Mouse (Mus musculus) neural tube, embryonic 11.5 days (tissue): ENCODE measurements at regions not wholly inside any gene's neighbourhood (a gene's known extent, or its start where the extent isn't known, plus 50 kb on each side); places are given as distances from the start of the nearest gene placed in this dataset.
A peak's percentile ranks its signal among the peaks of the same experiment; 100 is the strongest.

Experiments
- ATAC-seq: fragments of 200-750 bp; cut with Nextera tagmentation; 2 replicates; pipeline ENCODE4 v1.8.0; 2017; ENCODE audit warnings: moderate number of reproducible peaks, mild to moderate bottlenecking, moderate TSS enrichment, moderate library complexity; ENCODE audit not compliant: insufficient read depth, low FRiP score, low TSS enrichment
- DNase-seq: peaks from one replicate; pipeline ENCODE4 v3.0.0-alpha.2; 2015; ENCODE audit warnings: low spot score
- H3K27ac ChIP-seq: fragments of 300-500 bp; sonication (generic); 2 replicates; pipeline ENCODE4 v1.5.1; 2014; ENCODE audit warnings: low read depth, mild to moderate bottlenecking, low read length
- H3K27me3 ChIP-seq: fragments of 300-500 bp; sonication (generic); 2 replicates; pipeline ENCODE4 v1.6.1; 2014; ENCODE audit warnings: mild to moderate bottlenecking, low read length, mixed read lengths; ENCODE audit not compliant: control insufficient read depth, insufficient read depth
- H3K36me3 ChIP-seq: fragments of 300-500 bp; sonication (generic); 2 replicates; pipeline ENCODE4 v1.6.1; 2014; ENCODE audit warnings: mild to moderate bottlenecking, low read length, moderate library complexity, mixed read lengths; ENCODE audit not compliant: control insufficient read depth, insufficient read depth
- H3K4me1 ChIP-seq: fragments of 300-500 bp; sonication (generic); 2 replicates; pipeline ENCODE4 v1.6.1; 2014; ENCODE audit warnings: low read length, mixed read lengths; ENCODE audit not compliant: control insufficient read depth, insufficient read depth
- H3K4me2 ChIP-seq: fragments of 300-500 bp; sonication (generic); 2 replicates; pipeline ENCODE4 v1.6.1; 2014; ENCODE audit warnings: low read depth, mild to moderate bottlenecking, moderate library complexity
- H3K4me3 ChIP-seq: fragments of 300-500 bp; sonication (generic); 2 replicates; pipeline ENCODE4 v1.5.1; 2014; ENCODE audit warnings: low read depth, low read length
- H3K9ac ChIP-seq: fragments of 300-500 bp; sonication (generic); 2 replicates; pipeline ENCODE4 v1.6.1; 2014; ENCODE audit warnings: mild to moderate bottlenecking, low read length
- H3K9me3 ChIP-seq: fragments of 300-500 bp; sonication (generic); 2 replicates; pipeline ENCODE4 v1.6.1; 2016; ENCODE audit warnings: low read length; ENCODE audit not compliant: control insufficient read depth
- WGBS: fragments of 180-500 bp; shearing (Covaris S2); extraction: QIAGEN DNeasy Blood & Tissue Kit; methylation state at CpG from one replicate; pipeline ENCODE4 v1.1.7; 2014; 5-methylcytosine and 5-hydroxymethylcytosine counted together

DNA sequence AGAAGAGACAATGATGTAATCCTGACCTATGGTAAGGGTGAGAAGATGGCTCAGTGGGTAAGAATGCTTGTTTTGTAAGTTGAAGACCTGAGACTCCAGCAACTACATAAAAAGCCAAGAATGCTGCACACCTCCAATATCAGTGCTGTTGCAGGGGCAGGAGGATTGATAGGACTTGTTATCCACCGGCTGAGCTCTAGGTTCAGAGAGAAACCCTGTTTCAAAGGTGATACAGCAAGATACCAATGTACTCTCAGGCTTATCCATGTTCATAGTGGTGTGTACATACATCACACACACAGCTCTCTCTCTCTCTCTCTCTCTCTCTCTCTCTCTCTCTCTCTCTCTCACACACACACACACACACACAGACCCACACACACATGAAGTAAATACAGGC lies 256.3 kb upstream of the Fam98a start:
- no peak overlapping the region for H3K27ac ChIP-seq
- peaks cover 2% of the 10 kb centered on the region; the same call in 1 of the 2 replicates for H3K4me1 ChIP-seq
- no peak overlapping the region for H3K9ac ChIP-seq
- no peaks in the 10 kb centered on the region for H3K9me3 ChIP-seq
- no peak overlapping the region for H3K4me3 ChIP-seq
- DNase-seq (no peak), ATAC-seq (no peak)
- WGBS = 39% methylated on average over 1 of the region's 1 CpGs
- H3K27me3 ChIP-seq = no peaks in the 10 kb centered on the region
- no peaks in the 10 kb centered on the region for H3K36me3 ChIP-seq
- H3K4me2 ChIP-seq = no peak overlapping the region

DNA sequence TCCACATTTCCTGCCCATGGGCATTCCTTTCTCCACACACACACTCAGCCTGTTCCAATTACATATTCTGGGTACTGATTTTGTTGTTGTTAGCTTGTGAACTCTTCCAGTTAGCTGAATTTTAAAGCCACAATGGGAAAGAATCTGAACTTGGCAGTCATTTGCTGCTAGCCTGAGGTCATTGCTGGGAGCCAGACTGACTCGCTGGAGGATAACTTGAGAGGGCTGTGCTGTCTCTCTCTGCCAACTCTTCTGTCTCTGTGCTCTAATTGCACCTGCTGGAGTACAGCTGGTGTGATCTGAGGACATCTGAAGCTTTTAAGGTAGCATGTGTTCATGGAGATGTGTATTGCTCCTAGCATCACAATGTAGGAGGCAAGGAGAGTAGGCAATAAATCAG lies 252.6 kb upstream of the Fam98a start:
- Histone ChIP-seq H3K36me3 (no peaks in the 10 kb centered on the region), H3K4me2 (no peak overlapping the region), H3K27me3 (no peaks in the 10 kb centered on the region), H3K27ac (no peak overlapping the region), H3K9me3 (no peaks in the 10 kb centered on the region), H3K9ac (no peak overlapping the region), H3K4me1 (no peaks in the 10 kb centered on the region), H3K4me3 (no peak overlapping the region)
- no peak for ATAC-seq
- no peak for DNase-seq
- WGBS = 79% methylated on average over 1 of the region's 1 CpGs

DNA sequence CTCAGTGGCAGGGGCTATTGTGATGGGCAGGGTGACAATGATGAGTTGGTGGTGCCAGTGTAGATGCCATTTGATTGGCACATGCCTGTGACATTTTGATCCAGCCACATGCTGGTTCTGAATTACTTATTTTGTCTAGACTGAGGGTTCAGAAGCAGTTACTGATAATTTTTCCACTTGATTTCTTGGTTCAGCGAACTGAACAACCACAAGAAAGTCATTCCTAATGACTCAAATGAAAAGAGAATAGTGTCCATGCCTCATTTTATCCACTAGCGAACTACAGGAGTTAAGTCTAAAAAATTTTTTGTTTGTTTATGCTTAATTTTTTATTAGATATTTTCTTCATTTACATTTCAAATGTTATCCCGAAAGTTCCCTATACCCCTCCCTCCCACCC lies 244.6 kb upstream of the Fam98a start:
- H3K4me2 ChIP-seq = no peak overlapping the region
- H3K36me3 ChIP-seq = no peaks in the 10 kb centered on the region
- DNase-seq (no peak), ATAC-seq (no peak)
- H3K27ac ChIP-seq = no peak overlapping the region
- 93% methylated on average over 3 of the region's 3 CpGs for WGBS
- H3K27me3 ChIP-seq = no peaks in the 10 kb centered on the region
- H3K9me3 ChIP-seq = no peaks in the 10 kb centered on the region
- no peak overlapping the region for H3K4me3 ChIP-seq
- H3K4me1 ChIP-seq = no peaks in the 10 kb centered on the region
- H3K9ac ChIP-seq = no peak overlapping the region

DNA sequence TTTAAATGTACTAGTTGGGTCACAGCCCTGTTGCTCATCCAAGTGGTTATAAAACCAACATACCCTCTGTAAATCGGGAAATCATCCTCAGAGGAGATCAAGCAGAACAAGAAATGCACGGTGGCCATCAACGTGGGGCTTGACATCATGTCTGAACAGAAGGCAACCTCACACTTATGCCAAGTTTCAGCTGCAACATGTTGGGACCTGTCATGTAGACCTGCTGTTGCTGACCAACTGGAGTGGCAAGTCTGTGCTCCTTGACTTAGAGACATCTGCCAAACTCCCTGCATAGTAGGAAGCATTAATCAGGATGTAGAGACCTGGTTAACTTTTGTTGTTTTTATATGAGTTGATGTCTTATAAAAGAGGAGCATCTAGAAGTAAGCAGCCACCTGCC lies 244.0 kb upstream of the Fam98a start:
- no peaks in the 10 kb centered on the region for H3K36me3 ChIP-seq
- H3K9ac ChIP-seq = no peak overlapping the region
- ATAC-seq (no peak), DNase-seq (no peak)
- WGBS = 90% methylated on average over 3 of the region's 3 CpGs
- no peaks in the 10 kb centered on the region for H3K9me3 ChIP-seq
- H3K27me3 ChIP-seq = no peaks in the 10 kb centered on the region
- H3K27ac ChIP-seq = no peak overlapping the region
- H3K4me3 ChIP-seq = no peak overlapping the region
- no peaks in the 10 kb centered on the region for H3K4me1 ChIP-seq
- no peak overlapping the region for H3K4me2 ChIP-seq

DNA sequence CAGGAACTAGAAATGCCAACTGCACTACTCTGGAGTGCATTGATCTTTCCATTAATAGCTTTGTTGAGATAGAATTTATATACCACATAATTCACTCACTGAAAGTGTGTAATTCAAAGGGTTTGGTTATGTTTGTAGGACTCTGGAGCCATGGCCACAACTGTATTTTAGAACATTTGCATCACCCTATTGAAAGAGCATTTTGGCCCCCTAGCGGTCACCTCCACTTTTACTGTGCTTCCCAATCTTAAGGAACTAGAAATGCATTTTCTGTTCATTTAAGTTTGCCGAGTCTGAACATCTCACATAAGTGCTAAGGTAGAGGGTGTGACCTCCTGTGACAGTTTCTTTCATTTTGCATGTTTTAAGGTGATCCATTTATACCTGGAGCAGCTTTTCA lies 228.0 kb upstream of the Fam98a start:
- DNase-seq (peak; percentile 18), ATAC-seq (no peak)
- no peak overlapping the region for H3K4me2 ChIP-seq
- H3K9ac ChIP-seq = no peak overlapping the region
- H3K4me1 ChIP-seq = no peaks in the 10 kb centered on the region
- no peaks in the 10 kb centered on the region for H3K9me3 ChIP-seq
- H3K36me3 ChIP-seq = no peaks in the 10 kb centered on the region
- no peak overlapping the region for H3K27ac ChIP-seq
- H3K27me3 ChIP-seq = no peaks in the 10 kb centered on the region
- H3K4me3 ChIP-seq = no peak overlapping the region
- WGBS = 46% methylated on average over 2 of the region's 2 CpGs

DNA sequence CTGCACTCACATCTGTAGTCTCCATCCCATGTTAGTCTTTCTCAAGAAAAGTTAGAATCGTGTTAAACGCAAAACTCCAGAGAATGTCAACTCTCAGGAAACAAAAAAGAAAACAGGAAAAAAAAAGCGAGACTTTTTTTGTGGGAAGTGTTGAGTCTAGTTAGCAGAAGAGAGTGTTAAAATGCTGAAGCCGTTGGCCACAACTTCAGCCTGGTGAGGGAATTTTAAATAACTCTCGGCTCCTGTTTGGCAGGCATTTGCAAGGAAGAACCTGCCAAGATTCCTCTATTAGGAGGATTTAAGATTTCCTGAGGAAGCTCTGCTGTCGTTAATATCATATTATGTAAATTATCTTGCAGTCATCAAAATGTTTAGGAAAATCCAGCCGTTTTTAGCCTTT lies 224.9 kb upstream of the Fam98a start:
- no peaks in the 10 kb centered on the region for H3K27me3 ChIP-seq

DNA sequence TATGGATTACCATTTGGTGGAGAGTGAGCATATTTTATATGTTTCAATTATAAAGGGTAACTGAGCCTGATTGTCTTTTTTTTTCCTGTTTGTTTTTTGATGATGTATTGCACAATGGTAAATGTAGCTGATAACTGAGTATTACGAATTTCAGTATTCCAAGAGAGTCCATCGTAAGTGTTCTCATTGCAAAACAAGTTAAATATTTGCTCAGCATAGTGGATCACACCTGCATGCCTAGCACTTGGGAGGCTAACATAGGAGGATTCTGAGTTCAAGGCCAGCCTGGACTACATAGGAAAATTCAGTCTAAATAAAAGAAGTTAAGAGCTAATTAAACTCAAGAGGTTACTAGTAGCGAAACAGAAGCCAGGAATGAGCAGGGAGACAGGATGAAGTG lies 223.8 kb upstream of the Fam98a start:
- H3K27ac ChIP-seq = no peak overlapping the region

More for the DNA sequence above, 224.9 kb upstream of the Fam98a start:
- Histone ChIP-seq H3K36me3 (no peaks in the 10 kb centered on the region), H3K4me2 (no peak overlapping the region), H3K4me3 (no peak overlapping the region), H3K9me3 (no peaks in the 10 kb centered on the region), H3K27ac (no peak overlapping the region), H3K9ac (no peak overlapping the region), H3K4me1 (no peaks in the 10 kb centered on the region)
- ATAC-seq (no peak), DNase-seq (no peak)
- 91% methylated on average over 7 of the region's 7 CpGs for WGBS

DNA sequence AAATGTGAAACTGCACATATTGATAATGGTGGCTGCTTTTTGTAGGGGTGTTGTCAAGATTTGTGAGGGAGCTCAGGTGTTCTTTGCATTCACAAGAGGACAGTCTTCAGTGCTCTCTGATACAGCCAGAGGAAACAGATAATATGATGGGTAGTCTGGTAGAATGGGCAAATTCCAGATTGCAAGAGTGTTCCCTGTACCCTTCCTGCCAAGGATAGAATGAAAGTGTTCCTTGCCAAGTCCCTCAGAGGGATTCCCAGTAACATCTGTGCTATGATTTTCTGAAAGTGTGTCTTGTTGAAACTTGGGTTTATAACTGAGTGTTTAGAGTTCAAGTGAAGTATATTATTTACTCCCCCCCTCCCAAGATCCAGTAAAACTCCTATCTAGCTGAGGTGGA lies 221.1 kb upstream of the Fam98a start:
- Histone ChIP-seq H3K27ac (no peak overlapping the region), H3K4me3 (no peak overlapping the region), H3K27me3 (no peaks in the 10 kb centered on the region), H3K36me3 (no peaks in the 10 kb centered on the region), H3K9me3 (0 out of 2 replicates have a peak, but pooled peaks cover 5% of the 10 kb centered on the region), H3K9ac (no peak overlapping the region), H3K4me2 (no peak overlapping the region), H3K4me1 (no peaks in the 10 kb centered on the region)
- no peak for DNase-seq
- ATAC-seq = no peak

More for the DNA sequence above, 223.8 kb upstream of the Fam98a start:
- Histone ChIP-seq H3K4me2 (no peak overlapping the region), H3K36me3 (no peaks in the 10 kb centered on the region), H3K4me1 (no peaks in the 10 kb centered on the region), H3K9ac (no peak overlapping the region), H3K27me3 (no peaks in the 10 kb centered on the region), H3K9me3 (no peaks in the 10 kb centered on the region), H3K4me3 (no peak overlapping the region)
- ATAC-seq (no peak), DNase-seq (no peak)
- WGBS = 91% methylated on average over 3 of the region's 3 CpGs

DNA sequence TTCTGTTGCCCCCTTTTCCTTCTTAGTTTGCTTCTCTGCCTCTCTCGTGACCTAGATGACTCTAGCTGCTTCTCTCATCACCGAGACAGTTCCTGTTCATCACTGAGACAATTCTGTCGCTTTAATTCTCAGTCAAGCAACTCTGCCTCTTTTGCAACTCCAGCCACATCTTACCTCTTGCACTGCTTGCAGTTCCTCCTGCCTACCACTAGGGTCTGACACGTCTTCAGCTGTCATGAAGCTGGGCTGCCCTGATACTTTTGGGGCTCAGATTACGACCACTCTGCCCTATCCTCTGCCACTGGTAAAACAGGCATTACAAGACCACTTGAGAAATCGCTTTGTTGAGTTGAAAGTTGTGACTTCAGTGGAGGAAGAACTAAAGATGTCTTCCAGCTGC lies 216.9 kb upstream of the Fam98a start:
- 0 out of 2 replicates have a peak, but pooled peaks cover 5% of the 10 kb centered on the region for H3K9me3 ChIP-seq
- H3K9ac ChIP-seq = no peak overlapping the region
- ATAC-seq (no peak), DNase-seq (no peak)
- no peaks in the 10 kb centered on the region for H3K36me3 ChIP-seq
- H3K27me3 ChIP-seq = no peaks in the 10 kb centered on the region
- no peak overlapping the region for H3K4me3 ChIP-seq
- no peak overlapping the region for H3K4me2 ChIP-seq
- no peaks in the 10 kb centered on the region for H3K4me1 ChIP-seq
- H3K27ac ChIP-seq = no peak overlapping the region
- WGBS = 89% methylated on average over 6 of the region's 6 CpGs
